Comparison of ENCODE assay signal across 17 mouse cellular contexts in the genomic region with DNA sequence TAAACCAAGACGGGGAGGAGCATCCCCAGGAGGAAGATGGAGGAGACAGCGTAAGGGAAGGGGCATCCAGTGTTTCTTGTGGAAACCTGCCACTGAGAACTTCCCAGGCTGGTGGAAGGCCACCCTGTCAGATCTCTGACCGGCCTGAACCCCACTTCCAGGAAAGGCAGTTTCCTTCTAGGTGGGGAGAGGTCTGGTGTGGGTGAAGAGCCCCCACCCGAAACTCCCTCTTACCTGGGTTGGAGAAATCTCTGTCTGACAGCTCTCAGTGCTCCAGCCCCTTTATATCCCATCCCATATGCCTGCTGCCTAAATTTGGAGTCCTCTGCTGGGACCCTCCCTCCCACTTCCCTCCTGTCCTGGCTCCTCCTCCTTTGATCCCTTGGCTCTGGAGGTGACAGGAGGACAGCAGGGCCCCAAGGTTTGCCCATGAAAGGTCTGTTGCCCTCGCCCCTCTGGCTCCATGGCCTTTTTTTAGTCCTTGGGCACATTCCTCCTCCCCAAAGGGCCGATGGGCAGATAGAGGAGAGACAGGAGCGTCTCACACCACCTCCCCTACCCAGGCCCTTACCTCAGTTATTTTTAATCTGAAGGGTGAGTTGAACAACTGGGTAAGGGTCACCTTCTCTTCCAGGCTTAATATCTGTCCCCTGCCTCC. TPM values are rescaled to one million over a fixed set of nuclear protein-coding genes. Genes with fewer than 3 reads are reported as not detected.
DNase-seq lines count a peak whose midpoint lies in the region; ATAC-seq and TF ChIP-seq lines count a peak whose summit lies in the region.
"Had no signal": no experiment of that assay in that cellular context is flagged by ENCODE, and none has a peak within 500 bp of the region (broad histone marks: within the 10 kb centered on the region; RNA-seq: fewer than 3 reads in every experiment).

Myh6 (minus strand) TSS at position 608 of the 658 bp plus-strand sequence.

- H3K4me2 ChIP-seq in liver, embryonic 11.5 days: no peak within 1 kb of the TSS
- no peak within 1 kb of the TSS for H3K4me2 ChIP-seq in forebrain, embryonic 12.5 days
- no peak within 1 kb of the TSS for H3K4me2 ChIP-seq in stomach, postnatal 0 days (replicated peaks; ENCODE audit: low read depth)
- H3K4me2 ChIP-seq: hindbrain, embryonic 13.5 days; liver, embryonic 12.5 days had no signal

- H3K27me3 ChIP-seq in liver, embryonic 11.5 days (replicated peaks; ENCODE audit: control insufficient read depth, insufficient read depth, low read length): 0 out of 2 replicates have a peak, but pooled peaks cover 3% of the 10 kb centered on the region
- peaks cover 2% of the 10 kb centered on the region; the same call in 1 of the 2 replicates for H3K27me3 ChIP-seq in forebrain, embryonic 12.5 days
- H3K27me3 ChIP-seq in stomach, postnatal 0 days (ENCODE audit: control insufficient read depth, insufficient read depth, low read length): no peaks in the 10 kb centered on the region

- TF ChIP-seq CTCF in stomach, postnatal 0 days (IDR thresholded peaks at IDR 0.05; ENCODE audit: low read depth): no peak

- no peak within 1 kb of the TSS for H3K4me3 ChIP-seq in liver, embryonic 11.5 days (ENCODE audit: low read depth, low read length)
- H3K4me3 ChIP-seq in forebrain, embryonic 12.5 days (replicated peaks): no peak within 1 kb of the TSS
- H3K4me3 ChIP-seq in stomach, postnatal 0 days (ENCODE audit: low read depth, low read length): no peak within 1 kb of the TSS
- H3K4me3 ChIP-seq: hindbrain, embryonic 13.5 days; liver, embryonic 12.5 days had no signal

- no peaks in the 10 kb centered on the region for H3K36me3 ChIP-seq in liver, embryonic 11.5 days (ENCODE audit: control insufficient read depth, insufficient read depth, low read length)
- no peaks in the 10 kb centered on the region for H3K36me3 ChIP-seq in forebrain, embryonic 12.5 days (replicated peaks)
- H3K36me3 ChIP-seq in stomach, postnatal 0 days (ENCODE audit: control insufficient read depth, insufficient read depth, low read length): no peaks in the 10 kb centered on the region
- H3K36me3 ChIP-seq: hindbrain, embryonic 13.5 days; liver, embryonic 12.5 days had no signal

- intact Hi-C loops in heart, postnatal 10 days (cut with DNase I): no loop called here

- H3K9ac ChIP-seq in liver, embryonic 11.5 days (ENCODE audit: low read depth, low read length): no peak within 1 kb of the TSS
- H3K9ac ChIP-seq in forebrain, embryonic 12.5 days: no peak within 1 kb of the TSS
- H3K9ac ChIP-seq in stomach, postnatal 0 days (ENCODE audit: low read length): no peak within 1 kb of the TSS
- H3K9ac ChIP-seq: hindbrain, embryonic 13.5 days; liver, embryonic 12.5 days had no signal

- 65% methylated on average over 7 of the region's 7 CpGs for WGBS in liver, embryonic 11.5 days
- 77% methylated on average over 7 of the region's 7 CpGs for WGBS in forebrain, embryonic 12.5 days
- 63% methylated on average over 7 of the region's 7 CpGs for WGBS in stomach, postnatal 0 days

- no peak for TF ChIP-seq EP300 in stomach, postnatal 0 days (optimal IDR thresholded peaks at IDR 0.05)

- no peak for DNase-seq in liver, embryonic 11.5 days (ENCODE audit: low spot score)
- DNase-seq in liver: no peak
- DNase-seq in gastrocnemius, postnatal 10 days: no peak
- peak; percentile 78 to 83 for DNase-seq in heart, adult 9 months (ENCODE audit: low spot score in 2 of 2)
- DNase-seq in heart, postnatal 10 days: peak; percentile 82 to 87
- DNase-seq in layer of hippocampus, adult 9-10 months (ENCODE audit: low spot score): no peak
- DNase-seq in stomach, postnatal 0 days (ENCODE audit: low spot score): no peak
- DNase-seq: cerebellum, postnatal 14 days; kidney, postnatal 14 days; midbrain, embryonic 14.5 days; right cerebral cortex, postnatal 14 days had no signal

- no peak for ATAC-seq in liver, embryonic 11.5 days (replicated peaks; ENCODE audit: low FRiP score)
- no peak for ATAC-seq in forebrain, embryonic 12.5 days (ENCODE audit: low FRiP score)
- no peak for ATAC-seq in stomach, postnatal 0 days (ENCODE audit: low FRiP score, low TSS enrichment)
- ATAC-seq: activated CD4-positive, CD25-positive, alpha-beta regulatory T cell, adult 4 months; intestine, embryonic 16.5 days; liver, embryonic 12.5 days had no signal

- H3K4me1 ChIP-seq in liver, embryonic 11.5 days (replicated peaks; ENCODE audit: control insufficient read depth, insufficient read depth, low read length): no peaks in the 10 kb centered on the region
- no peaks in the 10 kb centered on the region for H3K4me1 ChIP-seq in forebrain, embryonic 12.5 days
- no peaks in the 10 kb centered on the region for H3K4me1 ChIP-seq in stomach, postnatal 0 days (replicated peaks; ENCODE audit: control insufficient read depth, insufficient read depth)
- H3K4me1 ChIP-seq: hindbrain, embryonic 13.5 days; liver, embryonic 12.5 days had no signal

- no peaks in the 10 kb centered on the region for H3K9me3 ChIP-seq in liver, embryonic 11.5 days (ENCODE audit: control insufficient read depth, low read length)
- no peaks in the 10 kb centered on the region for H3K9me3 ChIP-seq in forebrain, embryonic 12.5 days
- no peaks in the 10 kb centered on the region for H3K9me3 ChIP-seq in stomach, postnatal 0 days (ENCODE audit: control insufficient read depth, low read length)
- H3K9me3 ChIP-seq: hindbrain, embryonic 13.5 days; liver, embryonic 12.5 days had no signal

- no peak within 1 kb of the TSS for H3K27ac ChIP-seq in liver, embryonic 11.5 days (ENCODE audit: low read depth, low read length)
- H3K27ac ChIP-seq in forebrain, embryonic 12.5 days: no peak within 1 kb of the TSS
- no peak within 1 kb of the TSS for H3K27ac ChIP-seq in stomach, postnatal 0 days (replicated peaks)
- H3K27ac ChIP-seq: hindbrain, embryonic 13.5 days; liver, embryonic 12.5 days had no signal

RNA-seq across cellular contexts. Expression of gene Myh6, which starts in this region (rescaled TPM):
- 14.5 and 43.0 TPM in 2 replicates for polyA plus RNA-seq in liver, embryonic 11.5 days (2014; fragmentation: Nextera tagmentation; extraction: Ambion mirVana)
- 100 to 1,000 TPM in 1 of 2 experiments, 10 to 100 TPM in 1; 90.4 to 107 TPM for total RNA-seq in gastrocnemius, postnatal 10 days (2021)
- over 10,000 TPM; 20,580 to 20,870 TPM for total RNA-seq in heart, postnatal 10 days (2021)
- polyA plus RNA-seq in forebrain, embryonic 12.5 days (2016; fragmentation: Nextera tagmentation; extraction: Ambion mirVana): 1.5 and 1.8 TPM in 2 replicates
- 0.27 and 0.29 TPM in 2 replicates for polyA plus RNA-seq in stomach, postnatal 0 days (2015; fragmentation: Nextera tagmentation; extraction: Ambion mirVana)
- total RNA-seq: megakaryocyte progenitor cell, adult 5-6 weeks had no signal
- polyA plus RNA-seq: activated CD4-positive, CD25-positive, alpha-beta regulatory T cell, adult 4 months had no signal

Comparison
In these comparisons a context has a peak if more than half of its experiments do, and no peak if none do; other contexts are left out.
1. RNA of gene Myh6 (total RNA-seq): 20,580 to 20,870 TPM in heart, postnatal 10 days; 90.4 to 107 TPM in gastrocnemius, postnatal 10 days; every median in the first group is over 100 times any median in the second.
2. DNase-seq: peak in heart, adult 9 months (2 of 2) and heart, postnatal 10 days (2 of 2); none in liver, embryonic 11.5 days (single experiment), liver (single experiment), gastrocnemius, postnatal 10 days (single experiment), layer of hippocampus, adult 9-10 months (single experiment) and stomach, postnatal 0 days (single experiment).